Mouse (Mus musculus): ENCODE measurements around the gene Chmp6. TPM values are rescaled to one million over a fixed set of nuclear protein-coding genes. Genes with fewer than 3 reads are reported as not detected.

The Chmp6 gene
- polyA plus RNA-seq, 1 experiment from 2014 or later: 109 TPM

DNA sequence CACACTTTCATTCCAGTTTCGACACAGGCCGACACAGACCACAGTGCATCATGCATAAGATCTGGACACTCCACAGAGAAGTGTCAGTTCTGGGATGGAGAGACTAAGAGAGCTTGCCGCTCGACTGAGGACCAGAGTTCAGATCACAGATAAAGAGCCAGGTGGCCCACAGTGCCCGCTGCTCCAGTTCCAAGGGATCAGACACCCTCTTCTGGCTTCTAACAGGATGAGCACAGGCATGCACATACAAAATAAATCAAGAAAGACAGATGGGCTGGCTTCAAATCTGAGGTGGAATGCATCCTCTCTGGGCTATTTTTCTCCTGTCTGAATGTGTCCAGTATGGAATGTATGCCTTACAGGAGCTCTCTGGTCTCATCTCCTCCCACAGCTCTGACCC, 13.5 kb downstream of the Chmp6 start:
- H3K27ac ChIP-seq (replicated peaks): no peak overlapping the region
- 88% methylated on average over 5 of the region's 5 CpGs for WGBS
- H3K36me3 ChIP-seq: no peaks in the 10 kb centered on the region
- no peaks in the 10 kb centered on the region for H3K27me3 ChIP-seq
- H3K4me1 ChIP-seq: no peaks in the 10 kb centered on the region
- H3K9ac ChIP-seq (replicated peaks): no peak overlapping the region
- no peak overlapping the region for H3K4me2 ChIP-seq (replicated peaks)
- no peak for ATAC-seq (ENCODE audit: low FRiP score, low read depth)
- no peak overlapping the region for H3K4me3 ChIP-seq
- H3K9me3 ChIP-seq: no peaks in the 10 kb centered on the region

DNA sequence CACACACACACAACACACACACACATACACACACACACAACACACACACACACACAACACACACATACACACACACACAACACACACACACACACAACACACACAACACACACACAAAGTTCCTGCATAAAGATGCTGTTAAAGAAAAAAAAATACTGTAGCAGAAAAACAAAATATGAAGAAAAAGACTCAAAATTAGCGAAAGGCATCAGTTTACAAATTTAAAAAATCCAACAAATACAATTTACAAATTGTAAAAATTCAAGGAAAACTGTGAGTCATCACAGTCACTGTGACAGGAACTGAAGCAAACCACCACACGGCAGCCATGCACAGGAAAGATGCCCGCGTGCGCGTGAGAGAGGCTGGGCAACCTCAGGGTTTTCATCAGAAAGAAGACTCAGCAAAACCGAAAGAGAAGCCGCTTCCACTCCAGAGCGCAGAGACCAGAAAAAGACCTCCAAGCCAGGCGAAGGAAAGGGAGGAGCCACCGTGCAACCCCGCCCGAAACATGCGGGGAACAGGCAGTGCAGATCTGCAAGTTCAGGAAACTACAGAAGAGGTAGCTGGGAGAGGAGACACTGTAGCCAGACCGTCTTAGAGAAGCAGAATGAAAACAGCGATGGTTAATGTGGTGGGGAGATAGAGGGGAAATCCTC, 14.9 kb downstream of the Chmp6 start:
- Histone ChIP-seq H3K9me3 (no peaks in the 10 kb centered on the region), H3K4me2 (replicated peaks) (no peak overlapping the region), H3K27ac (replicated peaks) (no peak overlapping the region), H3K4me1 (no peaks in the 10 kb centered on the region), H3K36me3 (no peaks in the 10 kb centered on the region), H3K4me3 (no peak overlapping the region), H3K9ac (replicated peaks) (no peak overlapping the region), H3K27me3 (no peaks in the 10 kb centered on the region)
- 77% methylated on average over 16 of the region's 16 CpGs for WGBS
- no peak for ATAC-seq (ENCODE audit: low FRiP score, low read depth)

- ATAC-seq (ENCODE audit: low FRiP score, low read depth): no peak
- Histone ChIP-seq H3K9me3 (no peaks in the 10 kb centered on the region), H3K4me2 (replicated peaks) (no peak overlapping the region), H3K27ac (replicated peaks) (no peak overlapping the region), H3K4me3 (no peak overlapping the region), H3K9ac (replicated peaks) (no peak overlapping the region), H3K4me1 (no peaks in the 10 kb centered on the region), H3K27me3 (no peaks in the 10 kb centered on the region), H3K36me3 (no peaks in the 10 kb centered on the region)
- WGBS: 86% methylated on average over 6 of the region's 6 CpGs
These were observed 16.5 kb downstream of the Chmp6 start for GRCm38 (mm10) chr11:119929603-119930265.

- Histone ChIP-seq H3K4me3 (no peak overlapping the region), H3K27me3 (no peaks in the 10 kb centered on the region), H3K9me3 (no peaks in the 10 kb centered on the region), H3K27ac (replicated peaks) (no peak overlapping the region), H3K9ac (replicated peaks) (no peak overlapping the region), H3K4me1 (peaks cover 13% of the 10 kb centered on the region), H3K36me3 (no peaks in the 10 kb centered on the region), H3K4me2 (replicated peaks) (no peak overlapping the region)
- WGBS: 80% methylated on average over 10 of the region's 10 CpGs
- no peak for ATAC-seq (ENCODE audit: low FRiP score, low read depth)
These were observed 18.6 kb downstream of the Chmp6 start for GRCm38 (mm10) chr11:119931809-119932208.

DNA sequence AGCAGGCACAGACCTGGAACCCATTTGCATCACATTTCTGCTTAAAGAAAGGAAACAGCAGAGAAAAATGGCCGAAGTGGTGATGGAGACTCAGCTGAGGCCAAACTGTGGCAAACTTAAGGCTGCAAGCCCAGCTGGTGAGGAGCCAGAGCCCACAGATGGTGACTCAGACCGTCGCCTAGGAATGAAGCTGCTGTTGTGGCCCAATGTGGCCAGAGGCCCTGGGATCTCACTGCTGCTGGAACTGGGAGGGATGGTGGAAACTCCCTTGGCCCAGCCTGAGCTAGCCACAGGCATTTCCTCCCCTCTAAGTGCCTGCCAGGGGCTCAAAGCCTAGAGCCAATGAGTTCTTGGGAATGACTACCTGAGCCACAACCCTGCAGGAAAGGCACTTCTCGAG, 19.9 kb downstream of the Chmp6 start:
- no peak overlapping the region for H3K4me2 ChIP-seq (replicated peaks)
- H3K4me1 ChIP-seq: peaks cover 22% of the 10 kb centered on the region
- no peak for ATAC-seq (ENCODE audit: low FRiP score, low read depth)
- no peaks in the 10 kb centered on the region for H3K36me3 ChIP-seq
- no peak overlapping the region for H3K27ac ChIP-seq (replicated peaks)
- H3K4me3 ChIP-seq: no peak overlapping the region
- H3K9me3 ChIP-seq: no peaks in the 10 kb centered on the region
- 57% methylated on average over 4 of the region's 4 CpGs for WGBS
- H3K27me3 ChIP-seq: no peaks in the 10 kb centered on the region
- no peak overlapping the region for H3K9ac ChIP-seq (replicated peaks)

- Histone ChIP-seq H3K9me3 (no peaks in the 10 kb centered on the region), H3K4me3 (no peak overlapping the region), H3K36me3 (no peaks in the 10 kb centered on the region), H3K4me2 (replicated peaks) (no peak overlapping the region), H3K27me3 (peaks cover 6% of the 10 kb centered on the region; the same call in 1 of the 2 replicates), H3K9ac (replicated peaks) (no peak overlapping the region), H3K27ac (replicated peaks) (no peak overlapping the region), H3K4me1 (peaks cover 26% of the 10 kb centered on the region)
- ATAC-seq (ENCODE audit: low FRiP score, low read depth): no peak
- 79% methylated on average over 8 of the region's 8 CpGs for WGBS
These were observed 20.8 kb downstream of the Chmp6 start for GRCm38 (mm10) chr11:119933819-119934583.

DNA sequence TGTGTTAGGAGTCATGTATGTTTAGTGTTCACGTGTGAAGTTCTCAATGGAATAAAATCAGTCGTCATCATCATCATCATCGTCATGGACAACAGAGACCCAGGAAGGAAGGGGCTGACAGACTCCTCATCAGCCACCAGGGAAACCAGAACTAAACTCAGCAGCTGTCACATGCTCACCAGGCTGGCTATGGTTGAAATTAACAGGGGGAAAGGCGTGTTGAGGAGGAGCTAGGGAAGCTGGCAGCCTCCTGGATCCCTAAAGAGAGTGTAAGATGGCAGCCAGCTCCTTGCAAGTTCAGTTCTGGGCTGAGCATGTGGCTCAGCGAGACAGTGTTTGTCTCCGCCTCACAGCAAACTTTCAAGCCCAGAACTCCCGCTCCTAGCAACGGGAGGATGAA, 21.5 kb downstream of the Chmp6 start:
- no peak overlapping the region for H3K4me2 ChIP-seq (replicated peaks)
- H3K36me3 ChIP-seq: no peaks in the 10 kb centered on the region
- H3K27ac ChIP-seq (replicated peaks): no peak overlapping the region
- H3K9ac ChIP-seq (replicated peaks): no peak overlapping the region
- peaks cover 10% of the 10 kb centered on the region; the same call in 1 of the 2 replicates for H3K27me3 ChIP-seq
- H3K4me3 ChIP-seq: no peak overlapping the region
- 73% methylated on average over 8 of the region's 8 CpGs for WGBS
- H3K4me1 ChIP-seq: peaks cover 28% of the 10 kb centered on the region
- no peak for ATAC-seq (ENCODE audit: low FRiP score, low read depth)
- no peaks in the 10 kb centered on the region for H3K9me3 ChIP-seq

- no peak overlapping the region for H3K4me3 ChIP-seq
- H3K4me2 ChIP-seq (replicated peaks): no peak overlapping the region
- H3K27me3 ChIP-seq: peaks cover 15% of the 10 kb centered on the region
- ATAC-seq (ENCODE audit: low FRiP score, low read depth): no peak
- H3K9ac ChIP-seq (replicated peaks): 0 out of 2 replicates have a peak overlapping the region, but pooled peaks have one; percentile 20
- H3K4me1 ChIP-seq: peaks cover 34% of the 10 kb centered on the region
- no peak overlapping the region for H3K27ac ChIP-seq (replicated peaks)
- 20% methylated on average over 6 of the region's 6 CpGs for WGBS
- H3K36me3 ChIP-seq: no peaks in the 10 kb centered on the region
- H3K9me3 ChIP-seq: no peaks in the 10 kb centered on the region
These were observed 22.2 kb downstream of the Chmp6 start for GRCm38 (mm10) chr11:119935457-119935856.

DNA sequence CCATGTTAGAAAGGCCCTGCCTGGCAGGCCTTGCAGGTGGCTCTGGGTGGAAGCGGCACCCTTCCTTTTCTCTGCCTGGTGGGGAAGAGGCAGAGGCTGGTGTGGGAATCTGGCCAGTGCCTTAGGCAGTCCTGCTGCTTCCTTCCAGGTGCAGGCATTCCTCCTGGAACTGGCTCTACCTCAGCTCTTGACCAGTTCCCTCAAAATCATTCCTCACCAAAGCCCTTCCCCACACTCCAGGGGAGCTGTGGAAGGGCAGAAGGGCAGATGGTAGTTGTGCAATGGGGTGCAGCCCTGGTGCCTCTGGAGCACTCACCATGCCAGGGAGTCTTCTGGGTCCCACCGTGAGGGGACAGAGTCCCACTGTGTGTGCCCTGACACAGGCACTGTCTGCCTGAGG, 23.2 kb downstream of the Chmp6 start:
- Histone ChIP-seq H3K27ac (replicated peaks) (no peak overlapping the region), H3K4me2 (replicated peaks) (no peak overlapping the region), H3K36me3 (no peaks in the 10 kb centered on the region), H3K27me3 (peaks cover 25% of the 10 kb centered on the region), H3K4me1 (peaks cover 38% of the 10 kb centered on the region), H3K9ac (replicated peaks) (no peak overlapping the region), H3K4me3 (no peak overlapping the region), H3K9me3 (no peaks in the 10 kb centered on the region)
- 96% methylated on average over 2 of the region's 2 CpGs for WGBS
- no peak for ATAC-seq (ENCODE audit: low FRiP score, low read depth)

- WGBS: 60% methylated on average over 12 of the region's 12 CpGs
- H3K36me3 ChIP-seq: no peaks in the 10 kb centered on the region
- ATAC-seq (ENCODE audit: low FRiP score, low read depth): no peak
- no peak overlapping the region for H3K4me2 ChIP-seq (replicated peaks)
- 0 out of 2 replicates have a peak overlapping the region, but pooled peaks have one; percentile 6 for H3K27ac ChIP-seq (replicated peaks)
- 0 out of 2 replicates have a peak overlapping the region, but pooled peaks have one; percentile 11 for H3K9ac ChIP-seq (replicated peaks)
- no peaks in the 10 kb centered on the region for H3K9me3 ChIP-seq
- peaks cover 46% of the 10 kb centered on the region for H3K4me1 ChIP-seq
- H3K27me3 ChIP-seq: peaks cover 29% of the 10 kb centered on the region
- H3K4me3 ChIP-seq: no peak overlapping the region
These were observed 24.0 kb downstream of the Chmp6 start for GRCm38 (mm10) chr11:119937216-119937615.

GRCm38 (mm10) chr11:119937772-119938502, 24.7 kb downstream of the Chmp6 start:
- peaks cover 29% of the 10 kb centered on the region for H3K27me3 ChIP-seq
- no peak overlapping the region for H3K27ac ChIP-seq (replicated peaks)
- H3K4me2 ChIP-seq (replicated peaks): no peak overlapping the region
- no peaks in the 10 kb centered on the region for H3K9me3 ChIP-seq
- H3K36me3 ChIP-seq: no peaks in the 10 kb centered on the region
- no peak for ATAC-seq (ENCODE audit: low FRiP score, low read depth)
- H3K9ac ChIP-seq (replicated peaks): no peak overlapping the region
- WGBS: 58% methylated on average over 19 of the region's 19 CpGs
- peaks cover 47% of the 10 kb centered on the region for H3K4me1 ChIP-seq
- H3K4me3 ChIP-seq: no peak overlapping the region

Data from midbrain, embryonic 12.5 days (tissue).